Mouse (Mus musculus): ENCODE data around the gene Cpeb3.

DNA sequence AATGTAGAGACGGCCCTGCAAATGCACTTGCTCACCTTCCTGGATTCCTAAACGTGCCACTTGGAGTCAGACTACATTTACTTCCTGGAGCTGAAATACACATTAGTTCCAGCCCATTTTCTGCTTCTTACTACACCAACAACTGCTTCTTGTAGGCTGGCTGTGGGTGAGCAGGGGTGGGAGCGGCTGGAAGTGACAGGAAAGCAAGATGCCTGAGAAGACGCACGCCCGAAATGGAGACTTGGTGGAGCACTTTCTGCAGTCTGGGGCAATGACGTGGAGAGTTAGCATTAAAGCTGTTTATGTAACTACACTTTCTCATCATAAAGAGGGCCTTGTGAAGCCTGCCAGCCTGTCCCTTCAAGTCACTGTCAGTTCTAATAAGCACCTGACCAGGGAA lies 132.7 kb downstream of the Cpeb3 start:
- no peak for TF ChIP-seq TAL1 (IDR thresholded peaks at IDR 0.05; ENCODE audit: low read length)
- no peak for TF ChIP-seq GATA1 (IDR thresholded peaks at IDR 0.05; ENCODE audit: low read length)
